Mouse (Mus musculus) spleen, postnatal 14 days (tissue): ENCODE results near the gene Fntb.
"Not testable (repeated sequence)": the region's sequence is repeated elsewhere in the genome, so short reads cannot be mapped to it uniquely, and the experiment has no call there.

ENCODE experiments used
- DNase-seq, 2 experiments: peaks; one replicate each; pipeline ENCODE4 v3.0.0; 2021 to 2022; ENCODE audit warnings: low spot score in 2 of 2

Gene Fntb

DNA sequence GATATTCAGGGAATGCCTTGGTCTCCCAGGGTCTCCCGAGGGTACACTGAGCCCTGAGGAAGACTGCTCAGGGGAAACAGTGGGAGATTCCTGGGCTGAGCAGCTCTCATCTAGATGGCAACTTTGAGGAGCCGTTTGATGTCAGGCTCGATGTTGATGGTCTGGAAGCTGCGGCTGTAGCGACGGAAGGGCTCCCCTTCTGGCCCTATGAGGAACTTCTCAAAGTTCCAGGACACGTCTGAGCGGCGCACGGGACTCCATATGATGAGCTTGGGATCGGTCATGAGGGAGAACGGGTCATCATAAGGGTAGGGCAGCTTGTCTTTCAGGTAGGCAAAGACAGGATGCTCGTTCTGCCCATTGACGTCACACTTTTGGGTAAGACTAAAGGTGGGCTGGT lies 27.2 kb downstream of the Fntb start:
- DNase-seq: not testable (repeated sequence)

GRCm38 (mm10) chr12:76795350-76795749 lies 30.0 kb downstream of the Fntb start, which contains the start of gene Gpx2:
Gene Gpx2, minus strand, starts transcription at chr12:76795554.
- DNase-seq: no peak

DNA sequence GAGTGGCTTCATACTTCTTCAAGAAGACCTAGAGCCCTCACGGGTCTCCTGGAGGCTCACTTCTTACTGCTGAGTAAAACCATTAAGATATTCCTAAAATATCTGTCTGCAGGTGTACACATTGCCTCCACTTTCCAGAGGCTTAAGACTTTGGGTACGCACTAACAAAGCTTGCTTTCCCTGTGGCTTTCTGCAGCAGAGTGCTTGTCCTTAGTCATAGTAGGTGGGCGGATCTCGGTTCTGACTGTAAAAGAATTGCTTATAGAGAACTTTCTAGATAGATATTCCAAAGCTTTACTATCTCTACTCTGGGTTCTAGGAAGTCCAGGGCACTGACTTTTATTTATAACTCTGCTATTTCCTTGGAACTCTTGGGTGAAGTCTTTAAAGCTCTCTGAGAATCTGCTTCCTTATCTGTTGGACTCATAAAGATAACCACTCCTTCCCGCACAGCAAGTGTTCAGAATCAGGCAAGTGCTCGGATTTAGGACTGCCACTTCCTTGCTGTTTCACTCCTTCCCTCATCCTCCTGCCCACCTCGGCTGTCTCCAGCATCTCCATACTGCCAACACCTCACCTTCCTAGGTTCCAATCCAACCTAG lies 31.6 kb downstream of the Fntb start:
- no peak for DNase-seq

DNA sequence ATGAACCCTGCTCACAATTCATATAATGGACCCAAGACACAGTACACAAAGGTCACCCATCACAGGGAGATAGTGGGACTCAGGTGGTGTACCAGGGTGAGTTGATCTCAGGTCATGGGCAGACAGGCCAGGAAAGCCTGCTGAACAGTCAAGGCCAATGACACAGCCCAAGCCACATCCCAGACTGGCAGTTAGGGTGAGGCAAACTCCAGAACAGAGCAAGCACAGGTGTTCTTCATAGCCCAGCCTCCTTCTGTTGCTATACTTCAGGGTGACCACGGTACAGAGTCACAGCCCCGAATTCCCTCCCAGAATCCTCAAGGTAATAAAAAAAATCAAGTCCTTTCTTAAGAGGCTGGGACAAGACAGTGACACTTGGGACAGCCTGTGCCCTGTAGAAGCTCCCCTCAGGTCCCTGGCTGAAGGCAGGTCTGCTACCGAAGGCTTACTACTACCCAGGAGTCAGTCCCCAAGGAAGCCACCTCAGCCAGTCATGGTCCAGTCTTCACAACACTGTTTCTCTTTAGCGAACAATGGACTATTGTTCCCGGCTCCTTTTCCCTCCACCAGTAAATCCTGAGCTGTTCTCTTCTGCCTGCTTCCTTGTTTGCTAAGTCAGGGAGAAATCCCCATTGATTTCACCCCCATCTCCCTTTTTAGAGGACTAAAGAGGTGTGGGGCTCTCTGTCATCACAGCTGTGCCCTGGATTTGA lies 32.8 kb downstream of the Fntb start:
- no peak for DNase-seq

DNA sequence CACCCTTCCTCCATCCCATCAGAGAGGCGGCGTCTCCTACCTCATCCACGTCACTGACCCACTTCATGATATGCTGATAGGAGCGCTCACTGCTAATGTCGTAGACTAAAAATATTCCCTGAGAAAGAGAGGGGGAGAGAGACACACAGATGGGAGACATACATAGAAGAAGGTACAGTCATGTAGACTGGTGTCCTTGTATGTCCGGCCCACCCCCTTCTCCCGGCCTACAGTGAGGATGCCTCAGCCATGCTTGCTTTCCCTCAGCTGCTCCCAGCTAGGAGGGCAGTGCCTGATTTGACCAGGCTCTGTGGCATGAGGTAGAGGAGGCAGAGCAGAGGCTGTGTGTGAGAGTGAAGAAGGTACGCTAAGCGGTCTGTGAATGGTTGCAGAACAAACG lies 37.6 kb downstream of the Fntb start:
- DNase-seq: no peak

DNA sequence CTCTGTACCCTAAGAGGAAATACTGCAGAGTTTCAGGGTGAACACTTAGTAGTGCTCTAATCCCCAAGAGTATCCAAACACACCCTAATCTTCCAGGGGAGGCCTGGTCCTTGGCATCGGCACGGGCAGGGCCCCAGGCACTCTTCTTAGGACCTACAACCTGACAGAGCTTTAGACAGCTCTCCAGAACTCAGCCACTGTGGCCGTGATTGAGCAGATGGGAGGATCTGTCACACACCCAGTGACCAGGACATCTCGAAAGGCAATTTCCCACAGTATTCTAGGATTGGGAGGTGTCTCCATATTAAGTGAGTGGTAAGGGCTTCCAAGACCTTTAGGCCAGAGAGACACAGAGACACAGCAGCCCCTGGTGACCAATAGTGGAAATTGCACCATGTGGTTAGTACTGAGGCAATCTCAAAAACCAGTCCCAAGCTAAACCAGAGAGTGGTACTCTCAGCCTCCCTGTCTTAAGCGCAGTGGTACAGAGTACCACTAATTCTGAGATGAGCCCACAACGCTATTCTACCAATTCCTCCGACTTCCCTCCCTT lies 38.4 kb downstream of the Fntb start:
- peak in 1 of 2 experiments; percentile 15 for DNase-seq

DNA sequence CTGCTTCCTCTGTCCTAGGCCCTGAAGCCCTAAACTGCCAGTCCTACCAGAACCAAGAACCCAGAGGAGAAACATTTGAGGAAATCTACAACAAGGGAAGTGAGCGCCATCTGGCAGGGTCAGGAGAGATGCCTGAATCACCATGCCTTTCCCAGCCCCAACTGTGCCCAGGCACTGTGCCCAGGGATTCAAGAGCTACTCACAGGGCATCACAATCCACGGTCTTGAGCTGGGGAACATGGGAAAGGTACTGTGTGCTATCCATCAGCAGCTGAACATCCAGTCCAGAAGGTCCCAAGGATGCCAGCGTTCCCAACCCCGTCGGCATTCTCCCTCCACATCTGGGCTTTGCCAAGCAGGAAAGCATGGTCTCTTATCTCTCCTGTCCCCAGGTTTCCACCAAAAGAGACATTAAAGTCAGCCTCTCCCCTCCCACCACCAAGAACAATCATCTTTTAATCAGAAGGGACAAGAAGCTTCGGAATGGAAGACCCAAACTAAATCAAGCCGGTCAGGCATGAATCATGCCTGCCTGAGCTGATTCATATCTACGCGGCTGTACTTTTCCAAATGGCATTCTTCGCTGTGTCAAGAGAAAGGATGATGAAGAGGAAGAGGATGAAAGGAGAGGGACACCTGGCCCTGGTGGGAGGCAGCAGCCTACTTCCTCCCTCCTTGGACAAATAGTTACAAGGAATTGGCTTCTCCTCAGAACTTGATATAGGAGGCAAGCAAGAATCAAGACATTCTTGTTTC lies 39.8 kb downstream of the Fntb start:
- no peak for DNase-seq

DNA sequence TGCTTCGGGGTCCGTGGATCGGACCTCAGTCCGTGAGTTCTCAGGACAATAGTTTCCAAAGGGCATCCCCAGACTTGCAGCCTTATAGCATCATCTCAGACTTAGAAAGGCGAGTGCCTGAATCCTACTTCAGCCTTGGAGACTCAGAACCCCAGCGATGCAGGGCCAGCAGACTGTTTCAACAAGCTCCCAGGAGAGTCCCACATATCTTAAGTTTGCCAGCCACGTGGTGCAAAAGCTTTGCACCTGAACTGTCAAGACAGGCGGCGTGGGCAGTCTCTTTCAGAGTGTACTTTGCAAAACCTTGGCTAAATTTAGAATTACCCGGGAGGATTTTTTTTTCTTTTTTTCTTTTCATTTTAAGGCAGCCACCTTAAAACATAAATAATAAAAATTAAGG lies 42.4 kb downstream of the Fntb start:
- no peak for DNase-seq

GRCm38 (mm10) chr12:76810491-76810890 lies 45.1 kb downstream of the Fntb start:
- DNase-seq: no peak

- DNase-seq: no peak
Observed at GRCm38 (mm10) chr12:76811006-76811405, 45.6 kb downstream of the Fntb start.

GRCm38 (mm10) chr12:76813543-76813942 lies 48.2 kb downstream of the Fntb start:
- no peak for DNase-seq

DNA sequence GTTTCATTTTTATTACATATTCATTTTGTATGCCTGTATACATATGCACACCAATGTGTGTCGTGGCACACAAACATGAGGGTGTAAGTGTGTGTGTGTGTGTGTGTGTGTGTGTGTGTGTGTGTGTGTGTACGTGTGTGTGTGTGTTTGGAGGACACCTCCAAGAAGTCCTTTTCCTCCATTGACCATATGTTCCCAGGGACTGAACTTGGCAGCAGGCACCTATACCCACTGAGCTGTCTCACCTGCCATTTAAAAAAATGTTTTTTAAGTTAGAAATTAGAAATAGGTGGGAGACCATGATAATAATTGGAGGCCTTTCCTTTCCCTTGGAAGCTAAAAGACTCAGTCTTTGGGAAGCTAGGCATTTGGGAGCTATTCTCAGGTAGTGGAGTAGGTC lies 48.7 kb downstream of the Fntb start:
- DNase-seq: no peak

DNA sequence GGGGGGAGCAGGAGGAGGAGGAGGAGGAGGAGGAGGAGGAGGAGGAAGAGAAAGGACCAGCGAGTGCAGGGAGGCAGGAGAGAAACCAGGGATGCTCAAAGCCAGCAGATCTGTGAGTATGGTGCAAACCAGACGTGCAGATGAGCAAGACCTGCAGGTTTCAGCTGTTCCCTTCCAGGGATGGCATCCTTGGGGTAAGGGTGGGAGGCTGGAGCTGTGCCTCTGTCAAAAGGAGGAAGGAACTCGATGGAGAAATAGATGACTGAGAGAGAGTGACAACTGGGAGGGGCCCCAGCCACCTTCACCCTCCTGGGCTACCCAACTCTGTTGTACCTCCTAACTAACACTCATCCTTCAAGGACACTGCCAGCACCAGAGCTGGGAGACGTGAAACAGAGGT lies 51.3 kb downstream of the Fntb start:
- no peak for DNase-seq

GRCm38 (mm10) chr12:76817176-76817575 lies 51.8 kb downstream of the Fntb start:
- no peak for DNase-seq

- no peak for DNase-seq
Observed at GRCm38 (mm10) chr12:76818120-76818519, 52.7 kb downstream of the Fntb start.

DNA sequence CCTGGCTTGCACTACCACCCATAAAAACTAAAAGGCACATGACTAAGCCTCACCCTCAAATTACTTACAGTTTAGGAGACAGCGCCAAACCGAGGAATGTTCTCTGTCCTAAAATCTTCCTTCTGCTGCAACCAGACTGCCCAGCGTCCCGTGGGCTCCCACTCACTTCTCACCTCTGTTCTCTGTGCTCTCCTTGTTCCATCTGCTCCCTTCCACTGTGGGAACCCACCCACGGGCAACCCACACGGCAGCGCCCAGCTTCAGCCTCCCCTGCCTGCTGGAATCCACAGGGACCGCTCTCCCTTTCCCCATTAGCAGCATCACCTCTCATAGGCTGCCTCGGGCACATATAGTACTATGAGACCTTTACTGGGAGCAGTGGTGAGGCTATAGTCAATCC lies 53.5 kb downstream of the Fntb start:
- no peak for DNase-seq

GRCm38 (mm10) chr12:76819816-76820215 lies 54.4 kb downstream of the Fntb start:
- DNase-seq: no peak

DNA sequence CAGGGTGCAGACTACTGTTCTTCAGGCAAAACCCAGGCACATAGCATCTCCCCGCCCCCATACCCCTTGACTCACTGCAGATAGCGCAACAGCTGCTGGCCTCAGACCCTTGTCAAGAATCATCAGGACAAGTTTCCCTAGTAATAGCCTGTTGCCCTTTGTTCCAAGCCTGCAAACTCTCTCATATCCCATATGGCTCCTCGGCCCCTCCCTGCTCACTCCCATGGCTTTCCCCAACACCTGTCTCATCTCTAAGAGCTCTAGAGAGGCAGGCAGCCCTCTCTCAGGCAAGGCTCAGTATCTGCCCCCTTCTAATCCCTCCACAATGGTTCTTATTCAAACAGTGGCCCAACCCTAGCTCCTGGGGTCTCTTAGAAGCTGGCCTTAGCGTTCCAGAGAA lies 55.2 kb downstream of the Fntb start:
- no peak for DNase-seq

- no peak for DNase-seq
Observed at GRCm38 (mm10) chr12:76822002-76822650, 56.7 kb downstream of the Fntb start.

DNA sequence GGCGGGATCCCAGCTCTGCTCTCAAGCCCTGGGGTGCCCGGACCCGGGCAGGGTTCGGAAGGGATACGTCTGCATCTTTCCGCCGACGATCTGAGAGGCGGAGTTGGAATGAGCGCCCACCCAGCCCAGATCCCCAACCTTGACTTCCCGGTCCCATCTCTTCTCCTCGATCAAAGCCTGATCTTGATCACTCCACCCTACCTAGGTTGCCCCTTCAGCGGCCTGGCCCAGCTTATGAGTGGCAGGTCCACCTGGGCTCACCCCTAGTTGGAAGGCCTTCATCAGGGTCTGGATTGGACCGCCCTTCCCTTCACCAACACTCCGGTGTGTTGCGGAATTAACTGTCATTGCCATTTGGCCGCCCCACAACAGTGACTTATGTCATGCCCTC lies 57.3 kb downstream of the Fntb start, which contains the start of gene Rab15:
TSS of gene Rab15 (minus strand) at position 258 of the 391 bp plus-strand sequence.
- no peak for DNase-seq

GRCm38 (mm10) chr12:76825283-76825682 lies 59.9 kb downstream of the Fntb start:
- no peak for DNase-seq

GRCm38 (mm10) chr12:76832704-76833103 lies 67.3 kb downstream of the Fntb start:
- no peak for DNase-seq
